Mouse (Mus musculus) c-Kit-negative CD71-positive TER-119-positive erythroid progenitor cells, embryonic 14.5 days (primary cell): ENCODE measurements around the gene Plekhd1.

Source experiments
- DNase-seq: peaks from one replicate; pipeline ENCODE4 v3.0.0-alpha.2; 2013; ENCODE audit warnings: low read depth, low spot score

Gene Plekhd1

GRCm38 (mm10) chr12:80692269-80692972 is at the start of gene Plekhd1:
Gene Plekhd1 (plus strand): TSS chr12:80692591.
- DNase-seq, result no peak

- peak; percentile 67 for DNase-seq
These were observed 49.4 kb upstream of the Plekhd1 start for GRCm38 (mm10) chr12:80642725-80643692.

GRCm38 (mm10) chr12:80643693-80644505 is 48.5 kb upstream of the Plekhd1 start, which contains the start of the genes Slc39a9 and Erh:
Gene Slc39a9 (plus strand): TSS chr12:80643883.
Gene Erh (minus strand): TSS chr12:80644341.
- DNase-seq, result peak; percentile 91

- no peak for DNase-seq
These were observed 47.9 kb upstream of the Plekhd1 start for GRCm38 (mm10) chr12:80644506-80644868.

GRCm38 (mm10) chr12:80646377-80646776 is 46.0 kb upstream of the Plekhd1 start:
- no peak for DNase-seq

- DNase-seq, result no peak
These were observed 38.3 kb upstream of the Plekhd1 start for GRCm38 (mm10) chr12:80653951-80654658.

GRCm38 (mm10) chr12:80654659-80655025 is 37.7 kb upstream of the Plekhd1 start:
- DNase-seq, result no peak

GRCm38 (mm10) chr12:80658661-80659060 is 33.7 kb upstream of the Plekhd1 start:
- no peak for DNase-seq

- no peak for DNase-seq
These were observed 30.1 kb upstream of the Plekhd1 start for GRCm38 (mm10) chr12:80662322-80662721.

- DNase-seq, result no peak
These were observed 28.5 kb upstream of the Plekhd1 start for GRCm38 (mm10) chr12:80663935-80664334.

- no peak for DNase-seq
These were observed 24.0 kb upstream of the Plekhd1 start for GRCm38 (mm10) chr12:80668391-80668790.

GRCm38 (mm10) chr12:80673170-80673569 is 19.2 kb upstream of the Plekhd1 start:
- DNase-seq, result peak; percentile 16

GRCm38 (mm10) chr12:80681340-80681739 is 11.1 kb upstream of the Plekhd1 start:
- DNase-seq, result no peak

GRCm38 (mm10) chr12:80683554-80683953 is 8.8 kb upstream of the Plekhd1 start:
- no peak for DNase-seq

- DNase-seq, result no peak
These were observed 8.1 kb upstream of the Plekhd1 start for GRCm38 (mm10) chr12:80684316-80684715.

GRCm38 (mm10) chr12:80687788-80688211 is 4.6 kb upstream of the Plekhd1 start:
- no peak for DNase-seq

- no peak for DNase-seq
These were observed 2.7 kb upstream of the Plekhd1 start for GRCm38 (mm10) chr12:80689696-80690095.

GRCm38 (mm10) chr12:80691671-80692091 is 710 bp upstream of the Plekhd1 start:
- no peak for DNase-seq

- no peak for DNase-seq
These were observed 1.3 kb downstream of the Plekhd1 start for GRCm38 (mm10) chr12:80693700-80694099.

GRCm38 (mm10) chr12:80695004-80695403 is 2.6 kb downstream of the Plekhd1 start:
- no peak for DNase-seq
